Mouse (Mus musculus) embryonic facial prominence, embryonic 11.5 days (tissue): ENCODE measurements around the gene Tbk1. TPM values are rescaled to one million over a fixed set of nuclear protein-coding genes. Genes with fewer than 3 reads are reported as not detected.

Source experiments
- ATAC-seq: fragments of 200-750 bp; cut with Nextera tagmentation; replicated peaks from 2 replicates; pipeline ENCODE4 v1.8.0; 2017; ENCODE audit warnings: low read depth; ENCODE audit not compliant: insufficient number of reproducible peaks, low FRiP score, low TSS enrichment
- DNase-seq: peaks from one replicate; pipeline ENCODE4 v3.0.0-alpha.2; 2015; ENCODE audit warnings: low spot score
- H3K27ac ChIP-seq: fragments of 300-500 bp; sonication (generic); replicated peaks from 2 replicates; pipeline ENCODE4 v1.5.1; 2014; ENCODE audit warnings: mild to moderate bottlenecking, low read depth, low read length, control low read depth
- H3K27me3 ChIP-seq: fragments of 300-500 bp; sonication (generic); 2 replicates; pipeline ENCODE4 v1.6.1; 2014; ENCODE audit warnings: mild to moderate bottlenecking, low read length, moderate library complexity, mixed read lengths; ENCODE audit not compliant: control insufficient read depth, insufficient read depth
- H3K36me3 ChIP-seq: fragments of 300-500 bp; sonication (generic); replicated peaks from 2 replicates; pipeline ENCODE4 v1.6.1; 2014; ENCODE audit warnings: low read depth, mild to moderate bottlenecking, low read length, moderate library complexity, mixed read lengths; ENCODE audit not compliant: control insufficient read depth, insufficient read depth
- H3K4me1 ChIP-seq: fragments of 300-500 bp; sonication (generic); 2 replicates; pipeline ENCODE4 v1.6.1; 2014; ENCODE audit warnings: low read length, mixed read lengths; ENCODE audit not compliant: control insufficient read depth, insufficient read depth
- H3K4me2 ChIP-seq: fragments of 300-500 bp; sonication (generic); 2 replicates; pipeline ENCODE4 v1.6.1; 2014; ENCODE audit warnings: low read depth, mild to moderate bottlenecking, control low read depth, low read length, moderate library complexity
- H3K4me3 ChIP-seq: fragments of 300-500 bp; sonication (generic); 2 replicates; pipeline ENCODE4 v1.5.1; 2014; ENCODE audit warnings: low read depth, low read length, control low read depth
- H3K9ac ChIP-seq: fragments of 300-500 bp; sonication (generic); replicated peaks from 2 replicates; pipeline ENCODE4 v1.6.1; 2014; ENCODE audit warnings: mild to moderate bottlenecking, control low read depth, low read length
- H3K9me3 ChIP-seq: fragments of 300-500 bp; sonication (generic); replicated peaks from 2 replicates; pipeline ENCODE4 v1.6.1; 2016; ENCODE audit warnings: mild to moderate bottlenecking, low read length, inconsistent platforms, mixed read lengths; ENCODE audit not compliant: control insufficient read depth
- WGBS: fragments of 180-500 bp; shearing (Covaris S2); extraction: QIAGEN DNeasy Blood & Tissue Kit; methylation state at CpG from one replicate; pipeline ENCODE4 v1.1.7; 2014; 5-methylcytosine and 5-hydroxymethylcytosine counted together
- polyA plus RNA-seq: library from polyadenylated mRNA; unstranded; fragments of >200 nt; fragmentation: Nextera tagmentation; extraction: Ambion mirVana; gene quantifications from 2 replicates; pipeline ENCODE4 v1.2.1, GENCODE M21; 2014

The Tbk1 gene
- polyA plus RNA-seq, 1 experiment from 2014 or later = 35.2 TPM

- H3K4me1 ChIP-seq = no peaks in the 10 kb centered on the region
- no peak for DNase-seq
- H3K4me3 ChIP-seq = no peak overlapping the region
- H3K9me3 ChIP-seq = no peaks in the 10 kb centered on the region
- H3K27me3 ChIP-seq = no peaks in the 10 kb centered on the region
- H3K9ac ChIP-seq = no peak overlapping the region
- H3K4me2 ChIP-seq = no peak overlapping the region
- no peak for ATAC-seq
- peaks cover 35% of the 10 kb centered on the region for H3K36me3 ChIP-seq
- 88% methylated on average over 10 of the region's 10 CpGs for WGBS
- no peak overlapping the region for H3K27ac ChIP-seq
Observed at GRCm38 (mm10) chr10:121608177-121608576, 21.6 kb upstream of the Tbk1 start.

- H3K9me3 ChIP-seq = no peaks in the 10 kb centered on the region
- no peak overlapping the region for H3K4me3 ChIP-seq
- H3K4me1 ChIP-seq = no peaks in the 10 kb centered on the region
- H3K27ac ChIP-seq = no peak overlapping the region
- no peaks in the 10 kb centered on the region for H3K27me3 ChIP-seq
- H3K4me2 ChIP-seq = no peak overlapping the region
- no peak for DNase-seq
- ATAC-seq = no peak
- WGBS = 96% methylated on average over 13 of the region's 13 CpGs
- no peak overlapping the region for H3K9ac ChIP-seq
- H3K36me3 ChIP-seq = peaks cover 33% of the 10 kb centered on the region
Observed at GRCm38 (mm10) chr10:121604632-121605344, 18.2 kb upstream of the Tbk1 start.

GRCm38 (mm10) chr10:121603556-121603955 lies 17.0 kb upstream of the Tbk1 start:
- 93% methylated on average over 4 of the region's 4 CpGs for WGBS
- Histone ChIP-seq H3K4me2 (no peak overlapping the region), H3K9ac (no peak overlapping the region), H3K9me3 (no peaks in the 10 kb centered on the region), H3K27ac (no peak overlapping the region), H3K4me3 (no peak overlapping the region), H3K4me1 (no peaks in the 10 kb centered on the region), H3K27me3 (no peaks in the 10 kb centered on the region), H3K36me3 (peaks cover 38% of the 10 kb centered on the region)
- ATAC-seq (no peak), DNase-seq (no peak)

GRCm38 (mm10) chr10:121601272-121601671 lies 14.7 kb upstream of the Tbk1 start:
- Histone ChIP-seq H3K9ac (no peak overlapping the region), H3K4me1 (no peaks in the 10 kb centered on the region), H3K4me3 (no peak overlapping the region), H3K27me3 (no peaks in the 10 kb centered on the region), H3K27ac (no peak overlapping the region), H3K4me2 (no peak overlapping the region), H3K9me3 (no peaks in the 10 kb centered on the region), H3K36me3 (peaks cover 38% of the 10 kb centered on the region)
- ATAC-seq = no peak
- WGBS = 87% methylated on average over 6 of the region's 6 CpGs
- DNase-seq = no peak

GRCm38 (mm10) chr10:121596580-121596979 lies 10.0 kb upstream of the Tbk1 start:
- no peak for ATAC-seq
- Histone ChIP-seq H3K9ac (no peak overlapping the region), H3K36me3 (peaks cover 19% of the 10 kb centered on the region), H3K27ac (no peak overlapping the region), H3K9me3 (no peaks in the 10 kb centered on the region), H3K4me1 (no peaks in the 10 kb centered on the region), H3K4me3 (no peak overlapping the region), H3K4me2 (no peak overlapping the region), H3K27me3 (no peaks in the 10 kb centered on the region)
- DNase-seq = no peak
- 84% methylated on average over 9 of the region's 9 CpGs for WGBS

GRCm38 (mm10) chr10:121591106-121591505 lies 4.5 kb upstream of the Tbk1 start:
- ATAC-seq = no peak

GRCm38 (mm10) chr10:121587371-121587840 lies 819 bp upstream of the Tbk1 start:
- no peaks in the 10 kb centered on the region for H3K9me3 ChIP-seq
- ATAC-seq (no peak), DNase-seq (no peak)
- no peaks in the 10 kb centered on the region for H3K27me3 ChIP-seq
- no peak overlapping the region for H3K27ac ChIP-seq
- H3K4me2 ChIP-seq = no peak overlapping the region; the same call in 1 of the 2 replicates
- H3K4me1 ChIP-seq = no peaks in the 10 kb centered on the region
- H3K4me3 ChIP-seq = peak overlapping the region; percentile 91
- no peaks in the 10 kb centered on the region; the same call in 1 of the 2 replicates for H3K36me3 ChIP-seq
- H3K9ac ChIP-seq = no peak overlapping the region
- 72% methylated on average over 6 of the region's 6 CpGs for WGBS

More at GRCm38 (mm10) chr10:121591106-121591505, 4.5 kb upstream of the Tbk1 start:
- no peak overlapping the region for H3K27ac ChIP-seq
- H3K27me3 ChIP-seq = no peaks in the 10 kb centered on the region
- DNase-seq = no peak
- H3K9me3 ChIP-seq = no peaks in the 10 kb centered on the region
- H3K4me2 ChIP-seq = no peak overlapping the region
- no peaks in the 10 kb centered on the region for H3K4me1 ChIP-seq
- H3K36me3 ChIP-seq = peaks cover 5% of the 10 kb centered on the region; the same call in 1 of the 2 replicates
- 87% methylated on average over 14 of the region's 14 CpGs for WGBS
- no peak overlapping the region for H3K4me3 ChIP-seq
- H3K9ac ChIP-seq = no peak overlapping the region

GRCm38 (mm10) chr10:121585791-121586642 lies 570 bp downstream of the Tbk1 start:
- Histone ChIP-seq H3K36me3 (peaks cover 5% of the 10 kb centered on the region), H3K4me3 (peak overlapping the region; percentile 91), H3K9me3 (no peaks in the 10 kb centered on the region), H3K4me2 (peak overlapping the region; percentile 60), H3K27me3 (no peaks in the 10 kb centered on the region), H3K4me1 (no peaks in the 10 kb centered on the region), H3K27ac (peak overlapping the region; percentile 43; the same call in 1 of the 2 replicates), H3K9ac (peak overlapping the region; percentile 79)
- WGBS = 3% methylated on average over 44 of the region's 48 CpGs
- ATAC-seq = peak; percentile 76
- peak; percentile 30 for DNase-seq
